Mouse (Mus musculus): ENCODE measurements around the gene Axl. TPM values are rescaled to one million over a fixed set of nuclear protein-coding genes. Genes with fewer than 3 reads are reported as not detected.
A peak's percentile ranks its signal among the peaks of the same experiment; 100 is the strongest.

Axl gene
- total and polyA plus RNA-seq, 3 experiments = 0.19 to 0.98 (median 0.96) TPM

DNA sequence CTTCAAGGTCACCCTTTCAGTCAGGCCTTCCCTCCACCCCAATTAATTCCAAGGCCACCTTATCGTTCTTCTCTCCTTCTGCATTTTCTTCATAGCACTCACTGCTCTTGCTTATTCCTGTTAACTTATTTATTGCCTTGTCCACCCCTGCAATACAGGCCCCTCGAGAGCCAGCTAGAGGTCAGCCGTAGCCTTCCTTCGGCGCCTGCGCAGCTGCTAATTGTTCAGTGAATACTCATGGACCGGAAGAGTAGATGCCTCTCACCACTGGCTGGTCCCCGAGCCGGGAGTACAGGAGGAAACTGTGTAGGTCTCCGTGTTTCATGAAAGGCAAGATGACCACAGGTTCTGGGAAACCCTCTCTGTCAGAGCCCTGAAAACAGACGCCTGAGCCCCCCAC lies 24.8 kb downstream of the Axl start:
- DNase-seq (ENCODE audit: extremely low read depth) = no peak
- TF ChIP-seq ZC3H11A (IDR thresholded peaks at IDR 0.05; ENCODE audit: low read depth, low read length) (no peak), CHD2 (IDR thresholded peaks at IDR 0.05; ENCODE audit: low read length) (no peak), ZNF384 (IDR thresholded peaks at IDR 0.05; ENCODE audit: low read depth, low read length) (no peak), GABPA (IDR thresholded peaks at IDR 0.05; ENCODE audit: insufficient replicate concordance, low read depth, low read length) (no peak), RAD21 (IDR thresholded peaks at IDR 0.05; ENCODE audit: low read depth, low read length) (no peak), TBP (conservative IDR thresholded peaks at IDR 0.05; ENCODE audit: low read depth, low read length) (no peak)
- no peaks in the 10 kb centered on the region for H3K79me2 ChIP-seq (replicated peaks; ENCODE audit: control insufficient read depth, extremely low read depth, insufficient read depth, poor library complexity, severe bottlenecking)
- no peaks in the 10 kb centered on the region for H3K36me3 ChIP-seq (replicated peaks in 1 of 2; ENCODE audit: control insufficient read depth in 1 of 2, insufficient read depth in 1 of 2, low read length in 1 of 2)
- no peak overlapping the region for H3K4me2 ChIP-seq (ENCODE audit: insufficient read depth, low read depth, poor library complexity, severe bottlenecking)
- dilution Hi-C loops (cut with MboI; ENCODE audit: extremely low pct_ligation_motif_present, extremely low pct_unique_long_range_greater_than_20kb, low sequenced_read_pairs) = no loop called here
- peaks cover 48% of the 10 kb centered on the region for H3K27me3 ChIP-seq (replicated peaks)
- in situ Hi-C loops (cut with MboI; ENCODE audit: low pct_ligation_motif_present, low pct_unique_long_range_greater_than_20kb, low sequenced_read_pairs) = no loop called here
- H3K9me3 ChIP-seq (replicated peaks; ENCODE audit: low read length) = no peaks in the 10 kb centered on the region
- no peak overlapping the region for H3K27ac ChIP-seq (ENCODE audit: insufficient read depth, low read depth)
- H3K4me3 ChIP-seq (replicated peaks in 1 of 3; ENCODE audit: low read depth in 2 of 3, low read length in 2 of 3, poor library complexity in 1 of 3) = no peak overlapping the region
- H3K4me1 ChIP-seq (ENCODE audit: control insufficient read depth in 1 of 2, insufficient read depth in 2 of 2) = no peaks in the 10 kb centered on the region
- no peak overlapping the region for H3K9ac ChIP-seq (ENCODE audit: insufficient read depth, low read depth)

GRCm38 (mm10) chr7:25761354-25761753 lies 27.2 kb downstream of the Axl start:
- DNase-seq (ENCODE audit: extremely low read depth) = no peak
- H3K27ac ChIP-seq (ENCODE audit: insufficient read depth, low read depth) = no peak overlapping the region
- H3K9ac ChIP-seq (ENCODE audit: insufficient read depth, low read depth) = no peak overlapping the region
- in situ Hi-C loops (cut with MboI; ENCODE audit: low pct_ligation_motif_present, low pct_unique_long_range_greater_than_20kb, low sequenced_read_pairs) (no loop called here), dilution Hi-C loops (cut with MboI; ENCODE audit: extremely low pct_ligation_motif_present, extremely low pct_unique_long_range_greater_than_20kb, low sequenced_read_pairs) (no loop called here)
- no peaks in the 10 kb centered on the region for H3K9me3 ChIP-seq (replicated peaks; ENCODE audit: low read length)
- H3K36me3 ChIP-seq (replicated peaks in 1 of 2; ENCODE audit: control insufficient read depth in 1 of 2, insufficient read depth in 1 of 2, low read length in 1 of 2) = no peaks in the 10 kb centered on the region
- H3K79me2 ChIP-seq (replicated peaks; ENCODE audit: control insufficient read depth, extremely low read depth, insufficient read depth, poor library complexity, severe bottlenecking) = no peaks in the 10 kb centered on the region
- H3K4me3 ChIP-seq (replicated peaks in 1 of 3; ENCODE audit: low read depth in 2 of 3, low read length in 2 of 3, poor library complexity in 1 of 3) = no peak overlapping the region
- TF ChIP-seq NRF1 (IDR thresholded peaks at IDR 0.05; ENCODE audit: low read depth, low read length) (no peak), USF1 (IDR thresholded peaks at IDR 0.05; ENCODE audit: low read depth, low read length) (no peak), HCFC1 (IDR thresholded peaks at IDR 0.05; ENCODE audit: low read depth, low read length) (no peak), RCOR1 (conservative IDR thresholded peaks at IDR 0.05; ENCODE audit: low read depth, low read length) (no peak), KAT2A (IDR thresholded peaks at IDR 0.05; ENCODE audit: insufficient replicate concordance, low read length) (no peak), BHLHE40 (IDR thresholded peaks at IDR 0.05; ENCODE audit: low read depth, low read length) (no peak), TCF12 (IDR thresholded peaks at IDR 0.05; ENCODE audit: low read depth, low read length) (no peak), CTCF (conservative IDR thresholded peaks at IDR 0.05 in 1 of 2, IDR thresholded peaks at IDR 0.05 in 1 of 2; ENCODE audit: low read depth in 2 of 2, low read length in 2 of 2) (no peak)
- H3K4me2 ChIP-seq (ENCODE audit: insufficient read depth, low read depth, poor library complexity, severe bottlenecking) = no peak overlapping the region
- H3K27me3 ChIP-seq (replicated peaks) = peaks cover 61% of the 10 kb centered on the region
- H3K4me1 ChIP-seq (ENCODE audit: control insufficient read depth in 1 of 2, insufficient read depth in 2 of 2) = peaks cover 0 to 2% of the 10 kb centered on the region in 2 experiments; a peak in 1 of 4 replicates

GRCm38 (mm10) chr7:25756011-25756410 lies 32.5 kb downstream of the Axl start:
- Histone ChIP-seq H3K79me2 (replicated peaks; ENCODE audit: control insufficient read depth, extremely low read depth, insufficient read depth, poor library complexity, severe bottlenecking) (peaks cover 35% of the 10 kb centered on the region), H3K36me3 (replicated peaks in 1 of 2; ENCODE audit: control insufficient read depth in 1 of 2, insufficient read depth in 1 of 2, low read length in 1 of 2) (peaks cover 0 to 16% of the 10 kb centered on the region in 2 experiments), H3K27ac (ENCODE audit: insufficient read depth, low read depth) (peak overlapping the region; percentile 78), H3K4me1 (ENCODE audit: control insufficient read depth in 1 of 2, insufficient read depth in 2 of 2) (peaks cover 5 to 23% of the 10 kb centered on the region in 2 experiments; a peak in 3 of 4 replicates), H3K9me3 (replicated peaks; ENCODE audit: low read length) (no peaks in the 10 kb centered on the region), H3K4me3 (replicated peaks in 1 of 3; ENCODE audit: low read depth in 2 of 3, low read length in 2 of 3, poor library complexity in 1 of 3) (peak overlapping the region; percentile 66 to 95 (median 66)), H3K9ac (ENCODE audit: insufficient read depth, low read depth) (peak overlapping the region; percentile 58), H3K27me3 (replicated peaks) (peaks cover 40% of the 10 kb centered on the region), H3K4me2 (ENCODE audit: insufficient read depth, low read depth, poor library complexity, severe bottlenecking) (peak overlapping the region; percentile 89)
- in situ Hi-C loops (cut with MboI; ENCODE audit: low pct_ligation_motif_present, low pct_unique_long_range_greater_than_20kb, low sequenced_read_pairs) (loop anchor here (5.0 kb wide), 1 partner anchor 51 kb away; no protein-coding TSS in a partner anchor), dilution Hi-C loops (cut with MboI; ENCODE audit: extremely low pct_ligation_motif_present, extremely low pct_unique_long_range_greater_than_20kb, low sequenced_read_pairs) (no loop called here)
- peak; percentile 92 for DNase-seq (ENCODE audit: extremely low read depth)
- TF ChIP-seq CTCF (conservative IDR thresholded peaks at IDR 0.05 in 1 of 2, IDR thresholded peaks at IDR 0.05 in 1 of 2; ENCODE audit: low read depth in 2 of 2, low read length in 2 of 2) (peak; percentile 14 to 97; a peak in 2 of 4 replicates), USF1 (IDR thresholded peaks at IDR 0.05; ENCODE audit: low read depth, low read length) (peak; percentile 73), CHD1 (IDR thresholded peaks at IDR 0.05; ENCODE audit: low read depth, low read length) (no peak), ZC3H11A (IDR thresholded peaks at IDR 0.05; ENCODE audit: low read depth, low read length) (peak; percentile 28; the same call in 1 of the 2 replicates), ETS1 (conservative IDR thresholded peaks at IDR 0.05; ENCODE audit: low read depth, low read length) (peak; percentile 46), ZKSCAN1 (IDR thresholded peaks at IDR 0.05; ENCODE audit: borderline replicate concordance, low read depth, low read length) (no peak; the same call in 1 of the 2 replicates), SMC3 (IDR thresholded peaks at IDR 0.05; ENCODE audit: low read depth, low read length) (peak; percentile 84), POLR2AphosphoS2 (IDR thresholded peaks at IDR 0.05; ENCODE audit: low read depth, low read length) (no peak), MAFK (IDR thresholded peaks at IDR 0.05; ENCODE audit: insufficient replicate concordance, low read length) (no peak), ZNF384 (IDR thresholded peaks at IDR 0.05; ENCODE audit: low read depth, low read length) (peak; percentile 100), NELFE (IDR thresholded peaks at IDR 0.05; ENCODE audit: low read depth, low read length) (peak; percentile 54; the same call in 1 of the 2 replicates), POLR2A (IDR thresholded peaks at IDR 0.05; ENCODE audit: low read depth, low read length) (peak; percentile 74), MEF2A (IDR thresholded peaks at IDR 0.05; ENCODE audit: borderline replicate concordance, low read depth, low read length) (no peak), TCF12 (IDR thresholded peaks at IDR 0.05; ENCODE audit: low read depth, low read length) (peak; percentile 58), MYC (IDR thresholded peaks at IDR 0.05; ENCODE audit: low read depth, low read length) (peak; percentile 66; the same call in 1 of the 2 replicates), MAX (IDR thresholded peaks at IDR 0.05; ENCODE audit: low read length) (peak; percentile 90), CHD2 (IDR thresholded peaks at IDR 0.05; ENCODE audit: low read length) (no peak; the same call in 1 of the 2 replicates), NRF1 (IDR thresholded peaks at IDR 0.05; ENCODE audit: low read depth, low read length) (peak; percentile 25; the same call in 1 of the 2 replicates)

Measured in CH12.LX (cell line).